Mouse (Mus musculus) midbrain, embryonic 13.5 days (tissue): Measurements from ENCODE around the gene Tsc22d4. TPM values are rescaled to one million over a fixed set of nuclear protein-coding genes. Genes with fewer than 3 reads are reported as not detected.

Experiments used
- ATAC-seq: fragments of 200-750 bp; cut with Nextera tagmentation; 2 replicates; pipeline ENCODE4 v1.8.0; 2017; ENCODE audit warnings: mild to moderate bottlenecking, moderate TSS enrichment, moderate library complexity
- H3K27ac ChIP-seq: fragments of 300-500 bp; sonication (generic); 2 replicates; pipeline ENCODE4 v1.5.1; 2015; ENCODE audit warnings: inconsistent platforms, mild to moderate bottlenecking, moderate library complexity
- H3K27me3 ChIP-seq: fragments of 300-500 bp; sonication (generic); 2 replicates; pipeline ENCODE4 v1.6.1; 2015; ENCODE audit warnings: mild to moderate bottlenecking, inconsistent platforms
- H3K36me3 ChIP-seq: fragments of 300-500 bp; sonication (generic); 2 replicates; pipeline ENCODE4 v1.6.1; 2015; ENCODE audit warnings: mild to moderate bottlenecking, inconsistent platforms
- H3K4me1 ChIP-seq: fragments of 300-500 bp; sonication (generic); replicated peaks from 2 replicates; pipeline ENCODE4 v1.6.1; 2015; ENCODE audit warnings: inconsistent platforms
- H3K4me2 ChIP-seq: fragments of 300-500 bp; sonication (generic); replicated peaks from 2 replicates; pipeline ENCODE4 v1.6.1; 2015; ENCODE audit warnings: moderate library complexity, mild to moderate bottlenecking, inconsistent platforms
- H3K4me3 ChIP-seq: fragments of 300-500 bp; sonication (generic); replicated peaks from 2 replicates; pipeline ENCODE4 v1.5.1; 2015; ENCODE audit warnings: mild to moderate bottlenecking, inconsistent platforms
- H3K9ac ChIP-seq: fragments of 300-500 bp; sonication (generic); replicated peaks from 2 replicates; pipeline ENCODE4 v1.6.1; 2015; ENCODE audit warnings: mild to moderate bottlenecking, inconsistent platforms
- H3K9me3 ChIP-seq: fragments of 300-500 bp; sonication (generic); 2 replicates; pipeline ENCODE4 v1.6.1; 2016; ENCODE audit warnings: mild to moderate bottlenecking, inconsistent platforms
- WGBS: fragments of 180-500 bp; shearing (Covaris S2); methylation state at CpG from one replicate; pipeline ENCODE4 v1.1.7; 2015; 5-methylcytosine and 5-hydroxymethylcytosine counted together
- polyA plus RNA-seq: library from polyadenylated mRNA; unstranded; fragments of >200 nt; fragmentation: Nextera tagmentation; extraction: Ambion mirVana; gene quantifications from 2 replicates; pipeline ENCODE4 v1.2.1, GENCODE M21; 2015

Tsc22d4 gene
- polyA plus RNA-seq, 1 experiment from 2014 or later = 54.0 TPM

GRCm38 (mm10) chr5:137756106-137756505 is 10.6 kb downstream of the Tsc22d4 start:
- Histone ChIP-seq H3K27me3 (no peaks in the 10 kb centered on the region), H3K4me1 (peaks cover 22% of the 10 kb centered on the region), H3K9ac (0 out of 2 replicates have a peak overlapping the region, but pooled peaks have one; percentile 10)

GRCm38 (mm10) chr5:137756882-137757661 is 11.5 kb downstream of the Tsc22d4 start:
- no peak overlapping the region for H3K4me2 ChIP-seq
- whole genome bisulfite sequencing = 47% methylated on average over 10 of the region's 10 CpGs

More at GRCm38 (mm10) chr5:137756106-137756505, 10.6 kb downstream of the Tsc22d4 start:
- H3K9me3 ChIP-seq = no peaks in the 10 kb centered on the region
- H3K36me3 ChIP-seq = peaks cover 55% of the 10 kb centered on the region
- 80% methylated on average over 3 of the region's 3 CpGs for WGBS
- no peak overlapping the region for H3K4me2 ChIP-seq
- no peak overlapping the region for H3K27ac ChIP-seq
- H3K4me3 ChIP-seq = no peak overlapping the region
- ATAC-seq = no peak

GRCm38 (mm10) chr5:137757887-137758286 is 12.4 kb downstream of the Tsc22d4 start:
- ATAC-seq = peak; percentile 52; the same call in 1 of the 2 replicates
- Histone ChIP-seq H3K27me3 (no peaks in the 10 kb centered on the region), H3K4me2 (0 out of 2 replicates have a peak overlapping the region, but pooled peaks have one; percentile 20), H3K4me1 (peaks cover 22% of the 10 kb centered on the region), H3K9me3 (no peaks in the 10 kb centered on the region), H3K4me3 (no peak overlapping the region), H3K9ac (peak overlapping the region; percentile 28; the same call in 1 of the 2 replicates), H3K36me3 (peaks cover 38% of the 10 kb centered on the region), H3K27ac (no peak overlapping the region)
- 77% methylated on average over 6 of the region's 6 CpGs for WGBS

More at GRCm38 (mm10) chr5:137756882-137757661, 11.5 kb downstream of the Tsc22d4 start:
- H3K27me3 ChIP-seq = no peaks in the 10 kb centered on the region
- no peaks in the 10 kb centered on the region for H3K9me3 ChIP-seq
- no peak overlapping the region for H3K9ac ChIP-seq
- no peak overlapping the region for H3K27ac ChIP-seq
- H3K36me3 ChIP-seq = peaks cover 45% of the 10 kb centered on the region
- ATAC-seq = peak; percentile 57
- no peak overlapping the region for H3K4me3 ChIP-seq
- H3K4me1 ChIP-seq = peaks cover 22% of the 10 kb centered on the region

GRCm38 (mm10) chr5:137758921-137759534 is 13.5 kb downstream of the Tsc22d4 start:
- Histone ChIP-seq H3K36me3 (peaks cover 26% of the 10 kb centered on the region), H3K4me2 (no peak overlapping the region), H3K4me1 (peaks cover 22% of the 10 kb centered on the region), H3K4me3 (no peak overlapping the region), H3K27ac (peak overlapping the region; percentile 53), H3K9me3 (no peaks in the 10 kb centered on the region), H3K27me3 (no peaks in the 10 kb centered on the region), H3K9ac (peak overlapping the region; percentile 44; the same call in 1 of the 2 replicates)
- WGBS = 90% methylated on average over 19 of the region's 19 CpGs
- no peak for ATAC-seq

- H3K4me1 ChIP-seq = peaks cover 28% of the 10 kb centered on the region
- WGBS = 25% methylated on average over 4 of the region's 4 CpGs
- no peaks in the 10 kb centered on the region for H3K9me3 ChIP-seq
- peaks cover 22% of the 10 kb centered on the region for H3K36me3 ChIP-seq
- no peak overlapping the region for H3K9ac ChIP-seq
- H3K4me2 ChIP-seq = no peak overlapping the region
- no peak overlapping the region for H3K4me3 ChIP-seq
- H3K27ac ChIP-seq = peak overlapping the region; percentile 37; the same call in 1 of the 2 replicates
- H3K27me3 ChIP-seq = no peaks in the 10 kb centered on the region
- peak; percentile 85 for ATAC-seq
These were observed 14.5 kb downstream of the Tsc22d4 start for GRCm38 (mm10) chr5:137759971-137760412.

- ATAC-seq = no peak
- no peaks in the 10 kb centered on the region for H3K27me3 ChIP-seq
- H3K4me3 ChIP-seq = no peak overlapping the region
- whole genome bisulfite sequencing = 45% methylated on average over 9 of the region's 9 CpGs
- no peak overlapping the region for H3K4me2 ChIP-seq
- peak overlapping the region; percentile 30; the same call in 1 of the 2 replicates for H3K27ac ChIP-seq
- H3K36me3 ChIP-seq = no peaks in the 10 kb centered on the region
- H3K9ac ChIP-seq = no peak overlapping the region
- H3K9me3 ChIP-seq = peaks cover 3% of the 10 kb centered on the region; the same call in 1 of the 2 replicates
- H3K4me1 ChIP-seq = peaks cover 20% of the 10 kb centered on the region
These were observed 19.2 kb downstream of the Tsc22d4 start for GRCm38 (mm10) chr5:137764609-137765340.

- Histone ChIP-seq H3K9me3 (peaks cover 3% of the 10 kb centered on the region; the same call in 1 of the 2 replicates), H3K27me3 (no peaks in the 10 kb centered on the region), H3K4me3 (no peak overlapping the region), H3K4me2 (no peak overlapping the region), H3K4me1 (peaks cover 17% of the 10 kb centered on the region), H3K9ac (no peak overlapping the region), H3K36me3 (no peaks in the 10 kb centered on the region), H3K27ac (no peak overlapping the region)
- no peak for ATAC-seq
- 73% methylated on average over 3 of the region's 3 CpGs for WGBS
These were observed 20.7 kb downstream of the Tsc22d4 start for GRCm38 (mm10) chr5:137766270-137766669.

GRCm38 (mm10) chr5:137768475-137768874 is 22.9 kb downstream of the Tsc22d4 start:
- Histone ChIP-seq H3K27ac (peak overlapping the region; percentile 54; the same call in 1 of the 2 replicates), H3K4me1 (peaks cover 17% of the 10 kb centered on the region), H3K27me3 (no peaks in the 10 kb centered on the region), H3K4me2 (no peak overlapping the region), H3K4me3 (no peak overlapping the region), H3K36me3 (no peaks in the 10 kb centered on the region), H3K9ac (no peak overlapping the region; the same call in 1 of the 2 replicates), H3K9me3 (peaks cover 3% of the 10 kb centered on the region; the same call in 1 of the 2 replicates)
- whole genome bisulfite sequencing = 28% methylated on average over 1 of the region's 1 CpGs
- ATAC-seq = peak; percentile 37; the same call in 1 of the 2 replicates

- Histone ChIP-seq H3K27me3 (no peaks in the 10 kb centered on the region), H3K4me2 (no peak overlapping the region)
- 0 out of 2 replicates have a peak, but pooled peaks have one; percentile 20 for ATAC-seq
These were observed 25.2 kb downstream of the Tsc22d4 start for GRCm38 (mm10) chr5:137770709-137771108.

GRCm38 (mm10) chr5:137772755-137773154 is 27.2 kb downstream of the Tsc22d4 start:
- Histone ChIP-seq H3K4me3 (no peak overlapping the region), H3K36me3 (no peaks in the 10 kb centered on the region)
- ATAC-seq = no peak

More at GRCm38 (mm10) chr5:137770709-137771108, 25.2 kb downstream of the Tsc22d4 start:
- Histone ChIP-seq H3K36me3 (no peaks in the 10 kb centered on the region), H3K9me3 (peaks cover 3% of the 10 kb centered on the region; the same call in 1 of the 2 replicates), H3K4me1 (peaks cover 11% of the 10 kb centered on the region), H3K27ac (no peak overlapping the region), H3K4me3 (no peak overlapping the region), H3K9ac (no peak overlapping the region)
- WGBS = 49% methylated on average over 2 of the region's 2 CpGs

GRCm38 (mm10) chr5:137775587-137776290 is 30.2 kb downstream of the Tsc22d4 start:
- Histone ChIP-seq H3K27me3 (no peaks in the 10 kb centered on the region), H3K9me3 (no peaks in the 10 kb centered on the region), H3K27ac (no peak overlapping the region), H3K4me3 (no peak overlapping the region), H3K9ac (no peak overlapping the region), H3K4me2 (no peak overlapping the region), H3K4me1 (peaks cover 14% of the 10 kb centered on the region), H3K36me3 (peaks cover 8% of the 10 kb centered on the region)
- 87% methylated on average over 2 of the region's 2 CpGs for WGBS
- ATAC-seq = no peak

More at GRCm38 (mm10) chr5:137772755-137773154, 27.2 kb downstream of the Tsc22d4 start:
- no peak overlapping the region for H3K9ac ChIP-seq
- H3K9me3 ChIP-seq = no peaks in the 10 kb centered on the region
- H3K27ac ChIP-seq = no peak overlapping the region
- H3K4me2 ChIP-seq = no peak overlapping the region
- no peaks in the 10 kb centered on the region for H3K27me3 ChIP-seq
- H3K4me1 ChIP-seq = peaks cover 10% of the 10 kb centered on the region
